Mouse (Mus musculus) retina, adult 2 months (tissue): ENCODE measurements around the gene Cpeb3.
"Not testable (repeated sequence)": the region's sequence is repeated elsewhere in the genome, so short reads cannot be mapped to it uniquely, and the experiment has no call there.

ENCODE experiments used
- DNase-seq: peaks from one replicate; pipeline ENCODE4 v3.0.0-alpha.2; 2012; ENCODE audit warnings: low read depth, low spot score

Cpeb3 gene

GRCm38 (mm10) chr19:37208176-37208755 is at the start of gene Cpeb3:
Gene Cpeb3, minus strand, starts transcription at chr19:37208601.
- DNase-seq, result no peak

- no peak for DNase-seq
These were observed 46.9 kb upstream of the Cpeb3 start for GRCm38 (mm10) chr19:37255321-37255720.

DNA sequence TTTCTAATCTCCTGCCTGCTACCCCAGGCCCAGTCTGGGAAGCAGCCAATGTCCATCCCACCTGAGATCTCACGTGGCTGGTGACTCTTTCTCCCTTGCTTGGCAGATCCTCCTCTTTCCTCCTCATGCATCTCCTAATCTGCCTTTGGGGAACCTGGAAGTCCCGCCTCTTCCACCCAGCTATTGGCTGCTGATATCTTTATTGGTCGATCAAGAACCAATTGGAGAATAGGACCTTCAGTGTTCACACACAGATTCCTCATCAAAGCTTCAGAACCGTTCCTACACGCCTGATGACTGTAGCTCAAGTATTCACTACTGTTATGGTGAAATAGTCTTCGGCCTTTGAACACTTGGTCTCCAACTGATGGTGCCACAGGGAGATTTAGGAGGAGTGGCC is 43.7 kb upstream of the Cpeb3 start:
- no peak for DNase-seq

- DNase-seq, result no peak
These were observed 39.8 kb upstream of the Cpeb3 start for GRCm38 (mm10) chr19:37248199-37248598.

GRCm38 (mm10) chr19:37246859-37247258 is 38.5 kb upstream of the Cpeb3 start:
- DNase-seq, result no peak

- DNase-seq, result no peak
These were observed 34.3 kb upstream of the Cpeb3 start for GRCm38 (mm10) chr19:37242707-37243106.

DNA sequence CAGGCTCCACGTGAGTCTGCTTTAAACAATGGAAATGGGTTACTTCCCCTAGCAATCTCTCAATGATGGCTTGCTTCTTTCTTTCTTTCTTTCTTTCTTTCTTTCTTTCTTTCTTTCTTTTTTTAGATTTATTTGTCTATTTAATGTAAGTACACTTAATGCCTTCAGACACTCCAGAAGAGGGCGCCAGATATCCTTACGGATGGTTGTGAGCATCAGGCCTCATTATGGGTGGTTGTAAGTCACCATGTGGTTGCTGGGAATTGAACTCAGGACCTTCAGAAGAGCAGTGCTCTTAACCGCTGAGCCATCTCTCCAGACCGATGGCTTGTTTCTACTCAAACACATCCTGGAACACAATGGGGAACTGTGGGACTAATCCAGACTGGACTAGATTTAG is 32.8 kb upstream of the Cpeb3 start:
- DNase-seq, result no peak

DNA sequence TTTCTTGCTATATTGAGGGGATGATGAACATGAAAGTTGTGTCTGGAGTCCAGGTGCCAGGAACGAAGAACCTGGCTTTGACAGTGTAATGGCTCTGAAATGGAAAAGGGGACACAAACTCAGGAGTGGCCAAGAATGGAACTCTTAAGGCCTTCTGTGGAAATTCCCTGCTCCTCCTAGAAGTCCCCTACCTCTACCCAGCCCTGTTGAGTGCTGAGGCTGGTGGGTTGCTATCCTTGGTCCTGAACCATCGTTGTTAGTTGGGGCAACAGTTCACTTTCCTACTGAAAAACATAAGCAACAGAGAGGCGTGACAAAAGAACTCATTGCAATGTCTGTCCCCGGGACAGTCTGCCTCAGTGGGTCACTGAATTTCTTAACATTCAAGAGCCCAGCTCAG is 30.7 kb upstream of the Cpeb3 start:
- no peak for DNase-seq

GRCm38 (mm10) chr19:37238651-37239050 is 30.2 kb upstream of the Cpeb3 start:
- DNase-seq, result no peak

- no peak for DNase-seq
These were observed 29.5 kb upstream of the Cpeb3 start for GRCm38 (mm10) chr19:37237712-37238437.

- DNase-seq, result no peak
These were observed 28.9 kb upstream of the Cpeb3 start for GRCm38 (mm10) chr19:37237306-37237705.

GRCm38 (mm10) chr19:37235818-37236217 is 27.4 kb upstream of the Cpeb3 start:
- DNase-seq, result no peak

- DNase-seq, result no peak
These were observed 25.4 kb upstream of the Cpeb3 start for GRCm38 (mm10) chr19:37233561-37234539.

- DNase-seq, result not testable (repeated sequence)
These were observed 24.2 kb upstream of the Cpeb3 start for GRCm38 (mm10) chr19:37232598-37232997.

GRCm38 (mm10) chr19:37225197-37225862 is 16.9 kb upstream of the Cpeb3 start:
- no peak for DNase-seq

DNA sequence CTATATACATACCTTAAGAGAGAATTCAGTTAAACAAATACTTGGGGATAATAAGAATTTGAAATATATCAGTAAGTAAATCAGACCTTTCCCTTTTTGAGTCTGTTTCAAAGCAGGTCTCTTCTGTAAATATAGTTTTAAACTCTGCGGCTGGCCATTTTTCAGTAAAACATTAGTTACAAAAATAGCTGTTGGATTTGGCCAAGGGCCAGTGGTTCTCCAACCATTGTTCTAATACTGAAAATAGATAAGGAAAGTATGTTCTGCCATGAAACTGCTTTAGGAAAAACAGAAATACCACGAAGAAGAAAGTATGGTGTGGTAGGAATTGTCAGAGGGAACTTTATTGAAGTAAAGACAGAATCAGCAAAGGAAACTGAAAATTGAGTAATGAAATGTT is 6.3 kb upstream of the Cpeb3 start:
- DNase-seq, result no peak

GRCm38 (mm10) chr19:37211416-37211815 is 3.0 kb upstream of the Cpeb3 start:
- DNase-seq, result peak; percentile 56

DNA sequence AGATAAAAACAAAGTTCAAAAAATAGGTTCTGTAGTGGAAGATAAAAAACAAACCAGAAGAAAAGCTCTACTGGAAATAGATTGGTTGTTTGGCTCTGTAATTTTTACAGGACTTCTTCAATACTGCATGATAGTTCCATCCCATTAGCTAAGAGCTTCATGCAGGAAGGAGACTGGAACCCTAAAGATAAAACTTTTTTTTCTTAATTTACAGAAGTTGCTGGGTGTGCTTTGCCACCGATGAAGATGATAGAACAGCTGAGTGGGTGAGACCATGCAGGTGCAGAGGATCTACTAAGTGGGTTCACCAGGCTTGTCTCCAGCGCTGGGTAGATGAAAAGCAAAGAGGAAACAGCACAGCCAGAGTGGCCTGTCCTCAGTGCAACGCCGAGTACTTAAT is 2.1 kb upstream of the Cpeb3 start:
- no peak for DNase-seq

DNA sequence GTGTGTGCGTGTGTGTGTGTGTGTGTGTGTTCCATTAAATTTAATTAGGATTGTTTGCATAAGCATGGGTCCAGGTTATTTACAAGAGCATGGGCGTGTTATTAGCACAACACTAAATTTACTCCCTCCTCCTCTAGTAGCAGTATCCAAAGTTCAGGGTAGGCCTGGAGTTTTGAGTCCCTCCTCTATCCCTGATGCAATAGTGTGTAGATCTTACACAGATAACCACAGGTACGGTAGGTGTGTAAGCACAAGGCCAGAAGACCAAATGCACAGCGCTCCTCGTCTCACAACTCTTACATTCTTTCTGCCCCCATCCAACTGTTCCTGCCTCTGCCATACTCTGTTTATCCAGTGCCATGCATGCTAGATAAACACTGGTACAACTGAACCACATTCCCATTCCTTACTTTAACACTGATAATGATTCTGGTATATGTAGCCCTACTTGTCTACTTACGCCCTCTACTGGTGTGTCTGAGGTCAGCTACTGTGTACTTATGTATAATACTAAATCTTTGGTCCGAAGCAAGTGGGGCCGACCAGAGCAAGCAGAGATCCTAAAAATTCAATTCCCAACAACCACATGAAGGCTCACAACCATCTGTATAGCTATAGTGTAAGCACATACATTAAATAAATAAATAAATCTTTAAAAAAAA is 1.2 kb upstream of the Cpeb3 start:
- DNase-seq, result no peak

DNA sequence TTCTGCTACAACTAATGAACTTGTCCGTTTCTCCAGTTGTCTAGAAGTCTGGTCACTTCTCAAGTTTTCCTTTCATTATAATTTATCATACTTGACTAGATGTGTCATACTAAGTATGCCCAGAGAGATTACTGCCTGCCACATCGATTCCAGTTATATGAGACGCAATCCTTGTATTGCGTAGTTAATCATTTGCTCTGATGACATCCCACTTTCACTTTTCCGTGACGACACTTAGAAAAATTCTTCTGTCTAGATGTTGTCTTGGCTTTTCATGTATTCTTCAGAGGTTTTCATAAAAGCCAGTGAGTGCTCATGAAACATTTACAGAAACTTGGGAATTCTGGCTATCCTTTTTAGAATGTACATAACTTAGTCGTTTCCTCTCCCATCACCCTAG is 585 bp upstream of the Cpeb3 start:
- no peak for DNase-seq
